Mouse (Mus musculus) midbrain, embryonic 13.5 days (tissue): Measurements from ENCODE around the gene Akap10. TPM values are rescaled to one million over a fixed set of nuclear protein-coding genes. Genes with fewer than 3 reads are reported as not detected.

Source experiments
- ATAC-seq: fragments of 200-750 bp; cut with Nextera tagmentation; 2 replicates; pipeline ENCODE4 v1.8.0; 2017; ENCODE audit warnings: mild to moderate bottlenecking, moderate TSS enrichment, moderate library complexity
- H3K27ac ChIP-seq: fragments of 300-500 bp; sonication (generic); 2 replicates; pipeline ENCODE4 v1.5.1; 2015; ENCODE audit warnings: inconsistent platforms, mild to moderate bottlenecking, moderate library complexity
- H3K27me3 ChIP-seq: fragments of 300-500 bp; sonication (generic); 2 replicates; pipeline ENCODE4 v1.6.1; 2015; ENCODE audit warnings: mild to moderate bottlenecking, inconsistent platforms
- H3K36me3 ChIP-seq: fragments of 300-500 bp; sonication (generic); 2 replicates; pipeline ENCODE4 v1.6.1; 2015; ENCODE audit warnings: mild to moderate bottlenecking, inconsistent platforms
- H3K4me1 ChIP-seq: fragments of 300-500 bp; sonication (generic); replicated peaks from 2 replicates; pipeline ENCODE4 v1.6.1; 2015; ENCODE audit warnings: inconsistent platforms
- H3K4me2 ChIP-seq: fragments of 300-500 bp; sonication (generic); replicated peaks from 2 replicates; pipeline ENCODE4 v1.6.1; 2015; ENCODE audit warnings: moderate library complexity, mild to moderate bottlenecking, inconsistent platforms
- H3K4me3 ChIP-seq: fragments of 300-500 bp; sonication (generic); replicated peaks from 2 replicates; pipeline ENCODE4 v1.5.1; 2015; ENCODE audit warnings: mild to moderate bottlenecking, inconsistent platforms
- H3K9ac ChIP-seq: fragments of 300-500 bp; sonication (generic); replicated peaks from 2 replicates; pipeline ENCODE4 v1.6.1; 2015; ENCODE audit warnings: mild to moderate bottlenecking, inconsistent platforms
- H3K9me3 ChIP-seq: fragments of 300-500 bp; sonication (generic); 2 replicates; pipeline ENCODE4 v1.6.1; 2016; ENCODE audit warnings: mild to moderate bottlenecking, inconsistent platforms
- WGBS: fragments of 180-500 bp; shearing (Covaris S2); methylation state at CpG from one replicate; pipeline ENCODE4 v1.1.7; 2015; 5-methylcytosine and 5-hydroxymethylcytosine counted together
- polyA plus RNA-seq: library from polyadenylated mRNA; unstranded; fragments of >200 nt; fragmentation: Nextera tagmentation; extraction: Ambion mirVana; gene quantifications from 2 replicates; pipeline ENCODE4 v1.2.1, GENCODE M21; 2015

The Akap10 gene
- polyA plus RNA-seq, 1 experiment from 2014 or later: 16.1 TPM

- Histone ChIP-seq H3K4me2 (peak overlapping the region; percentile 56), H3K27ac (peak overlapping the region; percentile 96), H3K4me3 (peak overlapping the region; percentile 82), H3K4me1 (peaks cover 27% of the 10 kb centered on the region), H3K27me3 (no peaks in the 10 kb centered on the region), H3K9me3 (no peaks in the 10 kb centered on the region), H3K36me3 (no peaks in the 10 kb centered on the region), H3K9ac (peak overlapping the region; percentile 82)
- WGBS: 3% methylated on average over 42 of the region's 47 CpGs
- no peak; the same call in none of the 2 replicates for ATAC-seq
Observed at GRCm38 (mm10) chr11:61929323-61930097, 542 bp downstream of the Akap10 start.

- peaks cover 5% of the 10 kb centered on the region for H3K4me1 ChIP-seq
- no peaks in the 10 kb centered on the region for H3K9me3 ChIP-seq
- H3K4me2 ChIP-seq: no peak overlapping the region
- H3K36me3 ChIP-seq: peaks cover 17% of the 10 kb centered on the region; the same call in 1 of the 2 replicates
- 94% methylated on average over 1 of the region's 1 CpGs for WGBS
- no peak overlapping the region for H3K27ac ChIP-seq
- no peak for ATAC-seq
- H3K4me3 ChIP-seq: no peak overlapping the region
- H3K9ac ChIP-seq: no peak overlapping the region
- no peaks in the 10 kb centered on the region for H3K27me3 ChIP-seq
Observed at GRCm38 (mm10) chr11:61923309-61923708, 6.7 kb downstream of the Akap10 start.

GRCm38 (mm10) chr11:61919702-61920101 is 10.3 kb downstream of the Akap10 start:
- WGBS: 98% methylated on average over 3 of the region's 3 CpGs
- H3K4me2 ChIP-seq: no peak overlapping the region
- peaks cover 35% of the 10 kb centered on the region for H3K36me3 ChIP-seq
- H3K27me3 ChIP-seq: no peaks in the 10 kb centered on the region
- no peak overlapping the region for H3K4me3 ChIP-seq
- H3K9me3 ChIP-seq: no peaks in the 10 kb centered on the region
- H3K27ac ChIP-seq: no peak overlapping the region
- H3K9ac ChIP-seq: no peak overlapping the region
- ATAC-seq: no peak
- H3K4me1 ChIP-seq: no peaks in the 10 kb centered on the region; the same call in 1 of the 2 replicates

- Histone ChIP-seq H3K4me3 (no peak overlapping the region), H3K36me3 (peaks cover 61% of the 10 kb centered on the region), H3K27me3 (no peaks in the 10 kb centered on the region), H3K9me3 (no peaks in the 10 kb centered on the region), H3K9ac (no peak overlapping the region), H3K4me1 (no peaks in the 10 kb centered on the region), H3K4me2 (no peak overlapping the region), H3K27ac (no peak overlapping the region)
- no peak for ATAC-seq
Observed at GRCm38 (mm10) chr11:61908315-61908714, 21.7 kb downstream of the Akap10 start.

GRCm38 (mm10) chr11:61882183-61882582 is 47.9 kb downstream of the Akap10 start:
- H3K4me3 ChIP-seq: no peak overlapping the region
- WGBS: 89% methylated on average over 5 of the region's 5 CpGs
- no peaks in the 10 kb centered on the region for H3K4me1 ChIP-seq
- H3K27ac ChIP-seq: no peak overlapping the region
- no peak overlapping the region for H3K4me2 ChIP-seq
- H3K27me3 ChIP-seq: no peaks in the 10 kb centered on the region
- H3K36me3 ChIP-seq: peaks cover 37% of the 10 kb centered on the region
- ATAC-seq: no peak
- no peak overlapping the region for H3K9ac ChIP-seq
- H3K9me3 ChIP-seq: no peaks in the 10 kb centered on the region

- H3K9ac ChIP-seq: no peak overlapping the region
- H3K4me1 ChIP-seq: no peaks in the 10 kb centered on the region
- no peak overlapping the region for H3K4me2 ChIP-seq
- no peak overlapping the region for H3K4me3 ChIP-seq
- H3K27me3 ChIP-seq: no peaks in the 10 kb centered on the region
- no peak for ATAC-seq
- H3K36me3 ChIP-seq: peaks cover 44% of the 10 kb centered on the region
- H3K9me3 ChIP-seq: no peaks in the 10 kb centered on the region
- no peak overlapping the region for H3K27ac ChIP-seq
Observed at GRCm38 (mm10) chr11:61879921-61880320, 50.1 kb downstream of the Akap10 start.

GRCm38 (mm10) chr11:61871881-61872280 is 58.2 kb downstream of the Akap10 start:
- no peak overlapping the region for H3K9ac ChIP-seq
- 91% methylated on average over 5 of the region's 5 CpGs for WGBS
- no peak overlapping the region for H3K4me3 ChIP-seq
- no peaks in the 10 kb centered on the region for H3K27me3 ChIP-seq
- ATAC-seq: no peak
- no peaks in the 10 kb centered on the region for H3K9me3 ChIP-seq
- H3K27ac ChIP-seq: no peak overlapping the region
- no peaks in the 10 kb centered on the region for H3K4me1 ChIP-seq
- H3K4me2 ChIP-seq: no peak overlapping the region
- peaks cover 70% of the 10 kb centered on the region for H3K36me3 ChIP-seq

- no peaks in the 10 kb centered on the region for H3K27me3 ChIP-seq
- no peaks in the 10 kb centered on the region for H3K4me1 ChIP-seq
- H3K9ac ChIP-seq: no peak overlapping the region
- no peak overlapping the region for H3K4me2 ChIP-seq
- no peaks in the 10 kb centered on the region for H3K9me3 ChIP-seq
- no peak for ATAC-seq
- H3K27ac ChIP-seq: no peak overlapping the region
- H3K36me3 ChIP-seq: peaks cover 33% of the 10 kb centered on the region
- H3K4me3 ChIP-seq: no peak overlapping the region
Observed at GRCm38 (mm10) chr11:61866856-61867255, 63.2 kb downstream of the Akap10 start.

- Histone ChIP-seq H3K4me2 (no peak overlapping the region), H3K4me3 (no peak overlapping the region), H3K27ac (no peak overlapping the region), H3K27me3 (no peaks in the 10 kb centered on the region), H3K36me3 (0 out of 2 replicates have a peak, but pooled peaks cover 3% of the 10 kb centered on the region), H3K9ac (no peak overlapping the region), H3K4me1 (no peaks in the 10 kb centered on the region), H3K9me3 (no peaks in the 10 kb centered on the region)
- WGBS: 81% methylated on average over 6 of the region's 6 CpGs
- ATAC-seq: no peak
Observed at GRCm38 (mm10) chr11:61861781-61862547, 68.1 kb downstream of the Akap10 start.

- Histone ChIP-seq H3K4me3 (no peak overlapping the region), H3K4me2 (no peak overlapping the region)
- WGBS: 79% methylated on average over 1 of the region's 1 CpGs
Observed at GRCm38 (mm10) chr11:61859316-61859715, 70.7 kb downstream of the Akap10 start.

GRCm38 (mm10) chr11:61855539-61855938 is 74.5 kb downstream of the Akap10 start:
- peaks cover 17% of the 10 kb centered on the region for H3K4me1 ChIP-seq
- WGBS: 58% methylated on average over 6 of the region's 6 CpGs
- no peak for ATAC-seq

More at GRCm38 (mm10) chr11:61859316-61859715, 70.7 kb downstream of the Akap10 start:
- ATAC-seq: no peak
- no peaks in the 10 kb centered on the region for H3K36me3 ChIP-seq
- H3K9ac ChIP-seq: no peak overlapping the region
- H3K27me3 ChIP-seq: no peaks in the 10 kb centered on the region
- H3K4me1 ChIP-seq: no peaks in the 10 kb centered on the region
- H3K9me3 ChIP-seq: no peaks in the 10 kb centered on the region
- no peak overlapping the region for H3K27ac ChIP-seq

GRCm38 (mm10) chr11:61854988-61855411 is 75.1 kb downstream of the Akap10 start, which contains the start of gene Ulk2:
Gene Ulk2, minus strand, starts transcription at chr11:61855073.
- peak within 1 kb of the TSS; percentile 99 for H3K9ac ChIP-seq
- H3K27ac ChIP-seq: peak within 1 kb of the TSS; percentile 95
- under 1% methylated on average over 49 of the region's 58 CpGs for WGBS

More at GRCm38 (mm10) chr11:61855539-61855938, 74.5 kb downstream of the Akap10 start:
- H3K4me3 ChIP-seq: peak overlapping the region; percentile 86
- H3K36me3 ChIP-seq: 0 out of 2 replicates have a peak, but pooled peaks cover 2% of the 10 kb centered on the region
- H3K27me3 ChIP-seq: no peaks in the 10 kb centered on the region
- H3K9me3 ChIP-seq: no peaks in the 10 kb centered on the region
- peak overlapping the region; percentile 99 for H3K9ac ChIP-seq
- peak overlapping the region; percentile 95 for H3K27ac ChIP-seq
- peak overlapping the region; percentile 75 for H3K4me2 ChIP-seq

More at GRCm38 (mm10) chr11:61854988-61855411, 75.1 kb downstream of the Akap10 start, which contains the start of gene Ulk2:
- H3K4me1 ChIP-seq: peaks cover 21% of the 10 kb centered on the region
- 0 out of 2 replicates have a peak, but pooled peaks cover 3% of the 10 kb centered on the region for H3K36me3 ChIP-seq
- H3K27me3 ChIP-seq: no peaks in the 10 kb centered on the region
- no peaks in the 10 kb centered on the region for H3K9me3 ChIP-seq
- peak within 1 kb of the TSS; percentile 86 for H3K4me3 ChIP-seq
- peak within 1 kb of the TSS; percentile 75 for H3K4me2 ChIP-seq
- ATAC-seq: peak; percentile 88
